Mouse (Mus musculus) midbrain, embryonic 11.5 days (tissue): ENCODE results near the gene 2210016L21Rik. TPM values are rescaled to one million over a fixed set of nuclear protein-coding genes. Genes with fewer than 3 reads are reported as not detected.

Experiments used
- ATAC-seq: fragments of 200-750 bp; cut with Nextera tagmentation; 2 replicates; pipeline ENCODE4 v1.8.0; 2017; ENCODE audit warnings: moderate TSS enrichment, moderate library complexity; ENCODE audit not compliant: low FRiP score
- DNase-seq: peaks from one replicate; pipeline ENCODE4 v3.0.0; 2015; ENCODE audit warnings: low spot score; ENCODE audit errors: missing footprints
- H3K27ac ChIP-seq: fragments of 300-500 bp; sonication (generic); 2 replicates; pipeline ENCODE4 v1.5.1; 2014; ENCODE audit warnings: low read depth, low read length
- H3K27me3 ChIP-seq: fragments of 300-500 bp; sonication (generic); 2 replicates; pipeline ENCODE4 v1.6.1; 2014; ENCODE audit warnings: mild to moderate bottlenecking, low read length, moderate library complexity, mixed read lengths; ENCODE audit not compliant: control insufficient read depth, insufficient read depth
- H3K36me3 ChIP-seq: fragments of 300-500 bp; sonication (generic); 2 replicates; pipeline ENCODE4 v1.6.1; 2014; ENCODE audit warnings: mild to moderate bottlenecking, low read length, moderate library complexity, mixed read lengths; ENCODE audit not compliant: control insufficient read depth, insufficient read depth
- H3K4me1 ChIP-seq: fragments of 300-500 bp; sonication (generic); 2 replicates; pipeline ENCODE4 v1.6.1; 2014; ENCODE audit warnings: low read length; ENCODE audit not compliant: control insufficient read depth, insufficient read depth
- H3K4me2 ChIP-seq: fragments of 300-500 bp; sonication (generic); 2 replicates; pipeline ENCODE4 v1.6.1; 2014; ENCODE audit warnings: mild to moderate bottlenecking, moderate library complexity
- H3K4me3 ChIP-seq: fragments of 300-500 bp; sonication (generic); 2 replicates; pipeline ENCODE4 v1.5.1; 2014; ENCODE audit warnings: low read depth, low read length
- H3K9ac ChIP-seq: fragments of 300-500 bp; sonication (generic); 2 replicates; pipeline ENCODE4 v1.6.1; 2014; ENCODE audit warnings: low read length
- H3K9me3 ChIP-seq: fragments of 300-500 bp; sonication (generic); 2 replicates; pipeline ENCODE4 v1.6.1; 2016; ENCODE audit warnings: low read length; ENCODE audit not compliant: control insufficient read depth
- WGBS: fragments of 180-500 bp; shearing (Covaris S2); extraction: QIAGEN DNeasy Blood & Tissue Kit; methylation state at CpG from one replicate; pipeline ENCODE4 v1.1.7; 2014; 5-methylcytosine and 5-hydroxymethylcytosine counted together
- polyA plus RNA-seq: library from polyadenylated mRNA; unstranded; fragments of >200 nt; fragmentation: Nextera tagmentation; extraction: Ambion mirVana; gene quantifications from 2 replicates; pipeline ENCODE4 v1.2.1, GENCODE M21; 2014

2210016L21Rik gene
- polyA plus RNA-seq, 1 experiment from 2014 or later: 43.5 TPM

GRCm38 (mm10) chr5:114980122-114980748 is 38.3 kb downstream of the 2210016L21Rik start:
- H3K27me3 ChIP-seq: no peaks in the 10 kb centered on the region
- H3K4me1 ChIP-seq: peaks cover 3% of the 10 kb centered on the region; the same call in 1 of the 2 replicates
- 25% methylated on average over 16 of the region's 16 CpGs for WGBS
- peak overlapping the region; percentile 16; the same call in 1 of the 2 replicates for H3K9ac ChIP-seq
- DNase-seq (peak; percentile 62), ATAC-seq (peak; percentile 46)
- H3K4me3 ChIP-seq: peak overlapping the region; percentile 20
- peak overlapping the region; percentile 76 for H3K4me2 ChIP-seq
- H3K36me3 ChIP-seq: no peaks in the 10 kb centered on the region
- H3K27ac ChIP-seq: no peak overlapping the region
- H3K9me3 ChIP-seq: no peaks in the 10 kb centered on the region

- Histone ChIP-seq H3K9ac (no peak overlapping the region), H3K27ac (no peak overlapping the region), H3K4me2 (no peak overlapping the region), H3K36me3 (no peaks in the 10 kb centered on the region), H3K4me3 (no peak overlapping the region), H3K27me3 (no peaks in the 10 kb centered on the region), H3K9me3 (no peaks in the 10 kb centered on the region), H3K4me1 (peaks cover 3% of the 10 kb centered on the region; the same call in 1 of the 2 replicates)
- 53% methylated on average over 15 of the region's 15 CpGs for WGBS
- ATAC-seq (no peak), DNase-seq (peak; percentile 57)
Measured at GRCm38 (mm10) chr5:114982001-114982400, 40.0 kb downstream of the 2210016L21Rik start.

GRCm38 (mm10) chr5:114985074-114985473 is 43.1 kb downstream of the 2210016L21Rik start:
- Histone ChIP-seq H3K4me2 (no peak overlapping the region), H3K4me3 (no peak overlapping the region), H3K36me3 (no peaks in the 10 kb centered on the region), H3K27ac (no peak overlapping the region), H3K27me3 (no peaks in the 10 kb centered on the region), H3K9ac (no peak overlapping the region), H3K4me1 (no peaks in the 10 kb centered on the region; the same call in 1 of the 2 replicates), H3K9me3 (no peaks in the 10 kb centered on the region)
- ATAC-seq (no peak), DNase-seq (peak; percentile 45)

- 88% methylated on average over 16 of the region's 16 CpGs for WGBS
- Histone ChIP-seq H3K27ac (no peak overlapping the region), H3K4me2 (no peak overlapping the region), H3K36me3 (no peaks in the 10 kb centered on the region), H3K9ac (no peak overlapping the region), H3K9me3 (no peaks in the 10 kb centered on the region), H3K4me1 (no peaks in the 10 kb centered on the region), H3K4me3 (no peak overlapping the region), H3K27me3 (no peaks in the 10 kb centered on the region)
- ATAC-seq (no peak), DNase-seq (peak; percentile 70)
Measured at GRCm38 (mm10) chr5:114996447-114996846, 54.5 kb downstream of the 2210016L21Rik start.

GRCm38 (mm10) chr5:114997327-114997726 is 55.4 kb downstream of the 2210016L21Rik start:
- Histone ChIP-seq H3K4me3 (no peak overlapping the region), H3K9ac (no peak overlapping the region), H3K4me1 (no peaks in the 10 kb centered on the region), H3K36me3 (no peaks in the 10 kb centered on the region), H3K9me3 (no peaks in the 10 kb centered on the region), H3K27ac (no peak overlapping the region), H3K4me2 (no peak overlapping the region), H3K27me3 (no peaks in the 10 kb centered on the region)
- DNase-seq: peak; percentile 62
- ATAC-seq: no peak
- 78% methylated on average over 6 of the region's 6 CpGs for WGBS

Other genes with a start within 250 kb of the 2210016L21Rik start
- gene Tchp, start 234.4 kb upstream of the 2210016L21Rik start, polyA plus RNA-seq: 13.7 and 17.4 TPM in 2 replicates
- gene Ankrd13a, start 167.5 kb upstream of the 2210016L21Rik start, polyA plus RNA-seq: 64.7 and 71.9 TPM in 2 replicates
- gene Git2, start 166.6 kb upstream of the 2210016L21Rik start, polyA plus RNA-seq: 29.5 and 30.0 TPM in 2 replicates
- 150 and 157 TPM in 2 replicates for gene 1500011B03Rik, start 118.7 kb upstream of the 2210016L21Rik start, polyA plus RNA-seq
- not detected in 2 replicates for gene 4930519G04Rik, start 88.5 kb upstream of the 2210016L21Rik start, polyA plus RNA-seq
- gene Gm9936, start 83.5 kb upstream of the 2210016L21Rik start, polyA plus RNA-seq: 0.28 and 0.56 TPM in 2 replicates
- 1.3 and 1.8 TPM in 2 replicates for gene Oasl2, start 45.2 kb upstream of the 2210016L21Rik start, polyA plus RNA-seq
- not detected in 2 replicates for gene Oasl1, start 18.9 kb upstream of the 2210016L21Rik start, polyA plus RNA-seq
- not detected in 2 replicates for gene Hnf1a, start 28.9 kb downstream of the 2210016L21Rik start, polyA plus RNA-seq
- gene Sppl3, start 69.0 kb downstream of the 2210016L21Rik start, polyA plus RNA-seq: 21.7 and 23.6 TPM in 2 replicates
- 23.2 and 26.6 TPM in 2 replicates for gene Gm10401, start 156.1 kb downstream of the 2210016L21Rik start, polyA plus RNA-seq
- gene Acads, start 177.2 kb downstream of the 2210016L21Rik start, polyA plus RNA-seq: 21.6 and 23.5 TPM in 2 replicates
- gene Unc119b, start 192.8 kb downstream of the 2210016L21Rik start, polyA plus RNA-seq: 55.1 and 64.6 TPM in 2 replicates
- 30.0 and 37.3 TPM in 2 replicates for gene Mlec, start 216.0 kb downstream of the 2210016L21Rik start, polyA plus RNA-seq